Mouse (Mus musculus) forebrain, postnatal 0 days (tissue): ENCODE data around the gene Smim14. TPM values are rescaled to one million over a fixed set of nuclear protein-coding genes. Genes with fewer than 3 reads are reported as not detected.
A peak's percentile ranks its signal among the peaks of the same experiment; 100 is the strongest.

ENCODE experiments used
- ATAC-seq: fragments of 200-750 bp; cut with Nextera tagmentation; 2 replicates; pipeline ENCODE4 v1.8.0; 2017; ENCODE audit warnings: mild to moderate bottlenecking, moderate library complexity
- DNase-seq: peaks from one replicate; pipeline ENCODE4 v3.0.0-alpha.2; 2015
- H3K27ac ChIP-seq: fragments of 300-500 bp; sonication (generic); 2 replicates; pipeline ENCODE4 v1.5.1; 2014; ENCODE audit warnings: low read depth, mild to moderate bottlenecking, antibody characterized with exemption, low read length, moderate library complexity, mixed read lengths
- H3K27me3 ChIP-seq: fragments of 300-500 bp; sonication (generic); 2 replicates; pipeline ENCODE4 v1.6.1; 2014; ENCODE audit warnings: mild to moderate bottlenecking, low read length, mixed read lengths; ENCODE audit not compliant: insufficient read depth
- H3K36me3 ChIP-seq: fragments of 300-500 bp; sonication (generic); 2 replicates; pipeline ENCODE4 v1.6.1; 2014; ENCODE audit warnings: mild to moderate bottlenecking, moderate library complexity; ENCODE audit not compliant: insufficient read depth
- H3K4me1 ChIP-seq: fragments of 300-500 bp; sonication (generic); 2 replicates; pipeline ENCODE4 v1.6.1; 2014; ENCODE audit warnings: antibody characterized with exemption; ENCODE audit not compliant: insufficient read depth
- H3K4me2 ChIP-seq: fragments of 300-500 bp; sonication (generic); 2 replicates; pipeline ENCODE4 v1.6.1; 2014; ENCODE audit warnings: low read depth, mild to moderate bottlenecking, moderate library complexity
- H3K4me3 ChIP-seq: fragments of 300-500 bp; sonication (generic); 2 replicates; pipeline ENCODE4 v1.5.1; 2014; ENCODE audit warnings: low read depth, low read length, mixed read lengths
- H3K9ac ChIP-seq: fragments of 300-500 bp; sonication (generic); 2 replicates; pipeline ENCODE4 v1.6.1; 2014; ENCODE audit warnings: mild to moderate bottlenecking
- H3K9me3 ChIP-seq: fragments of 300-500 bp; sonication (generic); 2 replicates; pipeline ENCODE4 v1.6.1; 2016; ENCODE audit warnings: low read length
- CTCF ChIP-seq: sonication (generic); IDR thresholded peaks from 2 replicates; pipeline ENCODE4 v1.5.1; 2016; ENCODE audit warnings: antibody characterized with exemption, control low read depth, low read depth
- WGBS: fragments of 180-500 bp; shearing (Covaris S2); extraction: QIAGEN DNeasy Blood & Tissue Kit; methylation state at CpG from one replicate; pipeline ENCODE4 v1.1.7; 2014; 5-methylcytosine and 5-hydroxymethylcytosine counted together
- polyA plus RNA-seq: library from polyadenylated mRNA; unstranded; fragments of >200 nt; fragmentation: Nextera tagmentation; extraction: Ambion mirVana; gene quantifications from 2 replicates; pipeline ENCODE4 v1.2.1, GENCODE M21; 2015
- total RNA-seq: library from RNA; depleted of rRNA; stranded (reverse); fragments of >200 nt; gene quantifications from 2 replicates; pipeline ENCODE4 v1.2.3, GENCODE M21; 2014

The Smim14 gene
- total and polyA plus RNA-seq, 2 experiments from 2014 or later: 158 to 255 TPM

DNA sequence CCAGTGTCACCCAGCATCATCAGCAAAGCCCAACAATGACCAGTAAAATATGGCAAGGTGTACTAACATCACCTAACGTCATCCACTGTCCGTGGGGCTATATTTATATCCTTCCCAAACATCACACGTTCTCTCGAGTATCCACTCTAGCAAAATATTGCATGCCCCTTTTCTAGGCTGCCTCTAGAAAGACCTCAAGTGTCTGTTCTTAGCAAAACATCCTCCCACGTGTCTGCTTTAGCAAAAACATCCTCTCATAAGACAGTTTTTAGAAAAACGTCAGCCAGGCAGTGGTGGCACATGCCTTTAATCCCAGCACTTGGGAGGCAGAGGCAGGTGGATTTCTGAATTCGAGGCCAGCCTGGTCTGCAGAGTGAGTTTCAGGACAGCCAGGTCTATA is 36.8 kb downstream of the Smim14 start:
- ATAC-seq (no peak), DNase-seq (no peak)
- Histone ChIP-seq H3K4me2 (no peak overlapping the region), H3K27me3 (no peaks in the 10 kb centered on the region), H3K9ac (no peak overlapping the region), H3K36me3 (no peaks in the 10 kb centered on the region), H3K9me3 (no peaks in the 10 kb centered on the region), H3K4me3 (no peak overlapping the region), H3K4me1 (no peaks in the 10 kb centered on the region), H3K27ac (no peak overlapping the region)
- 85% methylated on average over 7 of the region's 7 CpGs for WGBS
- no peak for TF ChIP-seq CTCF

DNA sequence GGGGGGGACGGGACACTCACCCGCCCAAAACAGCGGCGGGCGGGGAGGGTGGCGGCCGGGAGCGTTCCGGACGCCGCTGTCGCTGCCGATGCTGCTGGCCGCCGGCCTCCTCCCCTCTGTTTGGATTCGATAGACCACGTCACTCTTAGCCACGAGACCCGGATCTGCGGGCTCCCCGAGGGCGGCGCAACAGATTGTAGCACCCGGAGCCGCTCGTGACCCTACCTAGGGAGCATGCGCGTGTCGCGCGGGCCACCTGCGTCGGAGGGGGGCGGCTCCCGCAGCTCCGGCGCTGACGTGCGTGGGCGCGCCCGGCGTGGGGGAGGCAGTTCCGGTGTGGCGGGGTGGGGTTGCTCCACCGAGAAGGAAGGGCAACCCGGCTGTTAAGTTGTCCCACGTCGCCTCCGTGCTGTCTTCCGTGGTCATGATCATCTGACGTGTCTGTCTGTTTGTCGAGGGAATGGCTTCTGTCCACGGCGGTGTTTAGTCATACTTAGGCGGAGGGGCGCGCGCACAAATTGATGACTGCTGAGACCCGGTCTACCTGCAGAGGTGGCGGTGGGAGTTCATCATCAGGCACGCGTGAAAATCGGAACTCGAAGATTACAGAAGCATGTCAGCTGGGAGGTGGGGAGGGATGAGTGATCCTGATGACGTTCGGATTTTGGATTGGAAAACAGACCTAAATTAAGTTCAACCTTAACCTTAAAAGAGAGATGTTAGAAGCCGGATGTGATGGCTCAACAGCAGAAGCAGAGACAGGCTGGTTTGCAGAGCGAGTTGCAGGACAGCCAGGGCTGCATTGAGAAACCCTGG is 44.1 kb downstream of the Smim14 start, which contains the start of gene Gm43552:
Gene Gm43552, minus strand, starts transcription at position 118 of the 816 bp plus-strand sequence.
- Histone ChIP-seq H3K4me1 (peaks cover 7% of the 10 kb centered on the region; the same call in 1 of the 2 replicates), H3K9ac (peak within 1 kb of the TSS; percentile 88), H3K4me3 (peak within 1 kb of the TSS; percentile 70), H3K27me3 (no peaks in the 10 kb centered on the region), H3K4me2 (peak within 1 kb of the TSS; percentile 83), H3K36me3 (0 out of 2 replicates have a peak, but pooled peaks cover 3% of the 10 kb centered on the region), H3K9me3 (no peaks in the 10 kb centered on the region), H3K27ac (peak within 1 kb of the TSS; percentile 92)
- 1% methylated on average over 67 of the region's 69 CpGs for WGBS
- TF ChIP-seq CTCF: no peak; the same call in none of the 2 replicates
- ATAC-seq (peak; percentile 97), DNase-seq (peak; percentile 96)

DNA sequence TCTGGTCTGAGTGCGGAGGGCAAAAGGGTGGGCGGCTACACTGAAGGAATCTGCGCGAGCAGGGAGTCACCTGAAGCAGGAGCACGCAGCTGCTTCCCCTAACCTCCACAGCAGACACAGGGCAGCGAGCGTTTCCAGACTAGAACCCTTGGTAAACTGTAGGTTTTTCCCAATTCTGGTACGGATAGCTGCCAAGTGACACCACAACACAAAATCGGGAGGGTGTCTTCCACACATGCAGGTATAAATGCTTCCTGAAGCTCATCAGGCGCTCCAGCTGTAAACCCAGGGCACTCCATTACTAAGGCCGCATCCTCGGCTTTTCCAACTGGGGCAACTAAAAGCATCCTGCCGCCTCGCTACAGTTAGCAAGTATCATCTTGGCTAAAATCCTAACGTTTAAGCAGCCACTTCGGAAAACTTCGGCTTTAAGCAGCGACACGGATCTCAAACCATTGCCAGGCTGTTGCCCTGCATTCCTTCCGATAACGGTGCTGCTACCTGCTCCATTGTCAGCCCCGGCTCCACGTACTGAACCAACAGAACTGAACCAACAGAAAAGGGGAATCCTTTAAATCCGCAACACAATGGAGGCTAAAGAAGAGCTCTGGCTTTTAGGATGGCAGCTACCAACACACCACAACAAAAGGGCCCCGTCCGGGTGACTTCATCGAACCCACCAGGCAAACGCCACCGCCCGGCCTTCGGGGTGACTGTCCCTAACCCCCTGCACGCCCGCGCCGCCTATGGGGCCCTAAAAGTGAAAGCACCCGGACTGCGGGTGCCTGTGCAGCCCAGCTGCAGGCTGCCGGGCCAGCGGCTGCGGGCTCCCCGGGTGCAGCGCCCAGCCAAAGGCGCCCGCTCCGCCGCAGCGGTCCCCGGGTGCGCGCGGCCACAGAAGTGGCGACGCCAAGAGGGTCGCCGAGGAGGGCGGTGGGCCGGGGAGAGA is 44.9 kb downstream of the Smim14 start:
- Histone ChIP-seq H3K9me3 (no peaks in the 10 kb centered on the region), H3K27me3 (no peaks in the 10 kb centered on the region), H3K4me3 (peak overlapping the region; percentile 70), H3K4me2 (peak overlapping the region; percentile 83), H3K36me3 (0 out of 2 replicates have a peak, but pooled peaks cover 3% of the 10 kb centered on the region), H3K4me1 (peaks cover 7% of the 10 kb centered on the region; the same call in 1 of the 2 replicates), H3K27ac (peak overlapping the region; percentile 92), H3K9ac (peak overlapping the region; percentile 88)
- TF ChIP-seq CTCF: peak; percentile 51
- ATAC-seq: peak; percentile 81
- WGBS: 5% methylated on average over 51 of the region's 57 CpGs
- peak; percentile 78 for DNase-seq

DNA sequence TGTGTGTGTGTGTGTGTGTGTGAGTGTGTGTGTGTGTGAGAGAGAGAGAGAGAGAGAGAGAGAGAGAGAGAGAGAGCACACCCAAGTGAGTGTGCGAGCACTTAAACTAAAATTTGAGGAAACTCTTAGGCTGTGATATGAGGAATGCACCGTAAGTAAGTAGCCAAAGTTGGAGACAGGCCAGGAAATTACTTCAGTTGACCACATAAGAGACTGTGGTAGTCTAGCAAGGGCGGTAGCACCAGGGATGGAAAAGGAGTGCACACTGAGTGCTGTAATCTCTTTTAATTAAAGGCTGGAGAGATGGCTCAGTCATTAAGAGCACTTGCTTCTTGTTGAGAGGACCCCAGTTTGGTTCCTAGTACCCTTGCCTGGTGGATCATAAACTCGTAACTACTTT is 47.2 kb downstream of the Smim14 start:
- 66% methylated on average over 4 of the region's 4 CpGs for WGBS
- ATAC-seq: no peak
- 0 out of 2 replicates have a peak, but pooled peaks cover 3% of the 10 kb centered on the region for H3K36me3 ChIP-seq

DNA sequence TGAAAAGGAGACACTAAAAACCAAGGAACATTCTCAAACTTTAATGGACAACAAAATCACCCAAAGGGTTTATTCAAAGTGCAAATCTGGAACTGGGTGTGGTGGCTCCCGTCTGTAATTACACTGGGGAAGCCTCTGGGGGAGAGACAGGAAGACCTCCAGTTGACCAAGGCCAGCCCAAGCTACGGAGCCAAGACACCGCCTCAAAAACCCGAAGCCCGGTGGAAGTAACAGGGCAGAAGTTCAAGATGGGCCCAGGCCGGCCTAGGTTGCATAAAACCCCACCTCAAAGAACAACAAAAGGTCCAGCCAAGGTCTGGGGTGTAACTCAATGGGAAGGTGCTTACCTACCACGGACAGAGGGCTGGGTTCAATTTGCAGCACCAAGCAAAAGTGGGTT is 48.3 kb downstream of the Smim14 start:
- TF ChIP-seq CTCF: no peak
- Histone ChIP-seq H3K4me1 (peaks cover 7% of the 10 kb centered on the region; the same call in 1 of the 2 replicates), H3K9ac (no peak overlapping the region), H3K4me3 (no peak overlapping the region), H3K36me3 (0 out of 2 replicates have a peak, but pooled peaks cover 3% of the 10 kb centered on the region), H3K9me3 (no peaks in the 10 kb centered on the region), H3K27ac (no peak overlapping the region), H3K27me3 (no peaks in the 10 kb centered on the region), H3K4me2 (no peak overlapping the region)
- WGBS: 89% methylated on average over 7 of the region's 7 CpGs
- DNase-seq (no peak), ATAC-seq (no peak)

More for the DNA sequence above, 47.2 kb downstream of the Smim14 start:
- Histone ChIP-seq H3K9ac (no peak overlapping the region), H3K4me1 (peaks cover 7% of the 10 kb centered on the region; the same call in 1 of the 2 replicates), H3K27me3 (no peaks in the 10 kb centered on the region), H3K9me3 (no peaks in the 10 kb centered on the region), H3K4me3 (no peak overlapping the region), H3K4me2 (no peak overlapping the region), H3K27ac (no peak overlapping the region)
- no peak for DNase-seq
- TF ChIP-seq CTCF: no peak

DNA sequence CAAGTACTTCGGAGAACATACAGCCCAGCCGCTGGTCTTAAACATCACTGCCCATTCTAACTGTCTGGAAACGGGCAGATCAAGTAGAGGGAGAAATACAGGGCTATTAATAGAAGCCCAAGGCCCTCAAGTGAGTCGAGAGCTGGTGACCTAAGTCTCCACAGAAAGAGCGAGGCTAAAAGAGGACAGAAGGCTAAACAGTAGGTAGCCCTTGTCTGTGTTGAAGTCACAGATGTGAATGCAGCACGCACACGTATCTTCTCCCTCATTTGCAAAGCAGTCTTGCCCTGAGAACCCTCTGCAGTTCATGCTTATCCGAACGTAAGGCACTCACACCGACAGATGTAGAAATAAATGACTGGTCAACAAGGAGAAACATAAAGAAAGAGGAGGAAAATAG is 49.6 kb downstream of the Smim14 start:
- no peak overlapping the region for H3K4me3 ChIP-seq
- WGBS: 76% methylated on average over 10 of the region's 10 CpGs
- H3K4me2 ChIP-seq: no peak overlapping the region
- peaks cover 7% of the 10 kb centered on the region; the same call in 1 of the 2 replicates for H3K4me1 ChIP-seq
- no peaks in the 10 kb centered on the region for H3K27me3 ChIP-seq
- no peak for ATAC-seq
- H3K9me3 ChIP-seq: no peaks in the 10 kb centered on the region
- DNase-seq: no peak
- H3K27ac ChIP-seq: no peak overlapping the region
- H3K36me3 ChIP-seq: 0 out of 2 replicates have a peak, but pooled peaks cover 3% of the 10 kb centered on the region
- no peak overlapping the region for H3K9ac ChIP-seq
- no peak for TF ChIP-seq CTCF
